Mouse (Mus musculus): ENCODE data around the gene Sp6. TPM values are rescaled to one million over a fixed set of nuclear protein-coding genes. Genes with fewer than 3 reads are reported as not detected.

Sp6 gene
- 1 to 10 TPM; 3.9 TPM for total RNA-seq (2023)

DNA sequence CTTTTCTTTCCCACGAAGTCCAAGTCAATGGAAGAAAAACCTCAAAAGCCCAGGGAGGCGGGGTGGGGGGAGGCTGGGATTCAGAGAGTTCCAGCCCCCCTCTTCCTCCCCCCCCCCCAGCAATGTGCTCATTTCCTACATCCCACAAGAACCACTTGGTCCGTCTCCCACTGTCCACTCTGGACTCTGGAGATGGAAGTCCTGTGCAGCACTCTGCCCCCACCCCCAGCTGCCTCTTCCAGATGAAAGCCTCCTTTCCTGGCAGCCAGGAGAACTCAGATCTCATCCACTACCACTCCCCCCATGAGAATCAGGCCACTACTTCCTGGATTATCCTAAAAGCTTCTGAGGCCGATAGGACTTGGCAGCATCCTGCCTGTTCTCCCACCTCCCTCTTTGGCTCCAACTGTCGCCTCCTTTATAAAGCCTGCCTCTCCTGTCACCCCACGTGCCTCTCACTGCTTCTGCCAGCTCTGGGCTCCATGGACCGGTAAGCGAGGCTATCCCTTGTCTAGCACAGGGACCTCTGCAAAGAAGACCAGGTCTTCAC lies at the start of gene Sp6:
Sp6 (plus strand) TSS at position 274 of the 550 bp plus-strand sequence.

DNA sequence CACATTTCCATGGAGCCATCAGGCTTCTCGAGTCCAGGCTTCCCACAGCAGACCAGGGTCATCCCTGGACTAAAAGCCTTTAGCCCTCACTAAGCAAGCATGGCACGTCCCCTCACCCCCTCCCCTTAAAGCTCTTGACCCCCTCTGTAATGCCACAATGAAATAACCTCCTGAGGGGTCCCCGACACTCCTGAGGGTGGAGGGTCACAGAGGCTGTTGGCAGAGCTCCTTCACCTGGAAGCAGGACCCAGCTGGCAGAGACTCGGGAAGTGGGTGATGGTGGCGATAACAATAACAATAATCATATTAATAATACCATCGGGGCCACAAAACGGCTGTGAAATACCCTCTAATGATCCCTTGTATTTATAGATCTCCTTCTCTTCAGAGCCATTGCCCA lies 30.3 kb upstream of the Sp6 start, which contains the start of gene Sp2:
Sp2 (minus strand) TSS at position 101 of the 400 bp plus-strand sequence.

DNA sequence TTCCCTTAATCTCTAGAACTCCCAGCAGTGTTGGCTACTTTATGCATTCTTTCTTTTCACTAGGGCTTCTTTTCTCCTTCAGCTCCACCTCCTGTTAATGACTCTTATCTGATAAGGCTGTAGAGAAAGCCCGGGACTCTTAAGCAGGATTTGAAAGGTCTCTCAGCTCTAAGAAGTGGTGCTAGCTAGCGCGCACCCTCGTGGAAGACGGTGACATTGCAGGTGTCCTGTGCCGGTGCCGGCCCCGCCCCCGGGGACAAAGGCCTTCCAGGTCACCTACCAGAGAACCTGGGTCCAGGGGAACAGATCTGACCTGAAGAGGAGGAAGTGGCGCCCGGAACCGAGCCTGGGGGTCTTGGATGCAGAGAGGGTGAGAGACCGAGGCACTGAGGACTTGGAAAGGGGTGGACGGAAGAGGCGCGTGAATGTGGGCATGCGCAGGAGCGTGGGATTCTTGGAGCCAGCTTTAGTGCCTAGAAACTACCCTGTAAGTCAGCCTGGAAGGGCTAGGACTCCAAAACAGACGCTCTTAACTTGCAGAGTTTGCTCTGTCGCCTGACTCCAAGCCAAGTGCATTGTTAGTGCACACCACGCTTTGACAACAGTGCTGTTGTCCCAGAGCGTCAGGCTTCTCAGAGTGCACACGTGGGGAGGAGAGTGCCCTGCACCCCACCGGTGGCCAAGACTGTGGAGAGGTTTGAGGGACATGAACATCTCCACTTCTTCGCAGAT lies 16.7 kb downstream of the Sp6 start, which contains the start of gene Scrn2:
Scrn2 (plus strand) TSS at position 253 of the 732 bp plus-strand sequence.

DNA sequence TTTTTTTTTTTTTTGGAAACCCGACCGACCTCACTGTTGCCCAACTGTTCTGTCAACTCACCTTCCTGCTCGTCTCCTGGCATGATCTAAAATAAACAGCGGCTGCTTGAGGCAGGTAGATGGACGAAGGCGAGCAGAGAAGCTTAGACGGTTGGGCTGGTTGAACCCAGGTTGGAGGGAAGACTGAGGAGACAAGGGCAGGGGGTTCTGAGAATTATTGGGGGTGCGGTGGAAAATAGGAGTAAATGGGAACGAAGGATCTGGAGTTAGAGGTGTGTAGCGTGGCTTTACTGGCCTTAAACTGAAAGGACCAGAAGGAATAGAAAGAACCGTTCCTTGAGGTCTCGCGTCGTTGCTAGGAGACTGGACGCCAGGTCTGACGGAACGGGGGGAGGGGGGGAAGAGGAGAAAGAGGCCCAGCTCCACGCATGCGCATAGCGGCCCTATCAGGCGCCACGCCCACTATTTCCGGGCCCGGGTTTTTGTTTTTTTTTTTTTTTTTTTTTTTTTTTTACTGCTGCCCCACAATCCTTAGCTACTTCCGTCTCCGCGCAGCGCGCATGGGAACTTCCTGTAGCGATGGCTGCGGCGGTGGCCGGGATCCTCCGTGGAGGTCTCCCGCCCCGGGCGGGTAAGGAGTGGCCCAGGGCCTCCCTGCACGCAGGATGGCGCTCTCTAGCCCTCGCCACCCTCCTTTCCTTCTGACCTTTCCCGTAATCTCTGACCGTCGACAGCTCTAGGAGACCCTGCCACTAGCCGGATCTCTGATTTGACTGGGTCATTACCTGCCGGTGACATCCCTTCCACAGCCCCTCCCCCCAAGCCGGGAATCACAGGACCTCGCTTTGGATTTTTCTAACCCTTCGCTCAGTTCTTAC lies 28.1 kb downstream of the Sp6 start, which contains the start of the genes Lrrc46 and Mrpl10:
Lrrc46 (minus strand) TSS at position 386 of the 878 bp plus-strand sequence.
Mrpl10 (plus strand) TSS at position 539 of the 878 bp plus-strand sequence.

DNA sequence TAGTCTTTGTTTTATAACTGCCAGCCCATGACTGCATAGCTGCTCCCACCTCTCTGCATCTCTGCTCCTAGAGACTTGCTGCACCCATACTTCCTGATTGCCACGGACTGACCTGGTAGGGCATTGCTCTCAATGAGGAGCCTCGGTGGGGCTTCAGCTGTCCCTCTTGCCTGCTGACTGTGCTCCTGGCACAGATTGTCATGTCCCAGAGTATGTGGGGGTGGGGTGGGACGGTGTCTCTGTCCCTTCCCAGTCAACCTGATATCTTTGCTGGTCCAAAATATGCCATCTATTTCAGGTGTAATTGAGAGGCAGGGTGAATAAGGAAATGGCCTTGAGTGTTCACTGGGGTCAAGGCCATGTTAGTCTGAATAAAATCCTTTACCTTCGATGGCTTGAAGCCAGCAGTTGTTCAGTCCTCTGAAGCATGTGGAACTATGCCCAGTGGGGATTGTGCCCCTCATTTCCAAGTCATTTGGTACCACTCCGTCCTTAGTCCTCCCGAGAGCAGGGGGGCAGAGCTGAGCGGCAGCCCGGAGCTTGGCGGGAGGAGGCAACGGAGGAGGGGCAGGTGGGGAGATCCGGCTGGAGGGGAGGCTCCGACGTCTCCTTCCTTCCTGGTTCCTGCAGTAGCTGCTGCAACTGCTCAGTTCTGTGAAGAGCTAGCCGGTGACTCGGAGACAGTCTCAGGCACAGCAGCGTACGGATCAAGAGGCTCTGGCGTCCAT lies 37.2 kb downstream of the Sp6 start, which contains the start of gene Osbpl7:
Osbpl7 (plus strand) TSS at position 413 of the 728 bp plus-strand sequence.

Other genes starting within 250 kb of the Sp6 start
- 10 to 100 TPM; 33.5 to 41.6 TPM for gene Snx11, start 235.8 kb upstream of the Sp6 start, total RNA-seq (2023)
- 10 to 100 TPM; 49.8 to 64.5 TPM for gene Cbx1, start 224.3 kb upstream of the Sp6 start, total RNA-seq (2023)
- 10 to 100 TPM; 50.3 to 56.3 TPM for gene Nfe2l1, start 183.4 kb upstream of the Sp6 start, total RNA-seq (2023)
- gene Copz2, start 163.5 kb upstream of the Sp6 start, total RNA-seq (2023) = not detected
- 10 to 100 TPM; 56.6 to 59.2 TPM for gene Cdk5rap3, start 96.9 kb upstream of the Sp6 start, total RNA-seq (2023)
- gene Prr15l, start 85.3 kb upstream of the Sp6 start, total RNA-seq (2023) = not detected
- gene Pnpo, start 69.4 kb upstream of the Sp6 start, total RNA-seq (2023) = 10 to 100 TPM; 17.9 to 23.9 TPM
- 10 to 100 TPM; 47.1 to 50.9 TPM for gene Sp2, start 30.4 kb upstream of the Sp6 start, total RNA-seq (2023)
- gene Scrn2, start 16.5 kb downstream of the Sp6 start, total RNA-seq (2023) = 1 to 10 TPM; 3.7 to 4.2 TPM
- not detected for gene Lrrc46, start 28.0 kb downstream of the Sp6 start, total RNA-seq (2023)
- gene Mrpl10, start 28.2 kb downstream of the Sp6 start, total RNA-seq (2023) = 10 to 100 TPM; 46.7 to 48.3 TPM
- gene Osbpl7, start 37.2 kb downstream of the Sp6 start, total RNA-seq (2023) = 10 to 100 TPM; 33.4 to 33.5 TPM
- gene Tbx21, start 101.9 kb downstream of the Sp6 start, total RNA-seq (2023) = 10 to 100 TPM; 14.3 to 20.3 TPM
- 1 to 10 TPM; 1.9 to 3.6 TPM for gene Tbkbp1, start 138.1 kb downstream of the Sp6 start, total RNA-seq (2023)
- 100 to 1,000 TPM; 165 to 185 TPM for gene Kpnb1, start 174.5 kb downstream of the Sp6 start, total RNA-seq (2023)